Mouse (Mus musculus): ENCODE data around the gene Dot1l. TPM values are rescaled to one million over a fixed set of nuclear protein-coding genes. Genes with fewer than 3 reads are reported as not detected.

Gene Dot1l
- polyA plus RNA-seq, 1 experiment, result 20.6 TPM

DNA sequence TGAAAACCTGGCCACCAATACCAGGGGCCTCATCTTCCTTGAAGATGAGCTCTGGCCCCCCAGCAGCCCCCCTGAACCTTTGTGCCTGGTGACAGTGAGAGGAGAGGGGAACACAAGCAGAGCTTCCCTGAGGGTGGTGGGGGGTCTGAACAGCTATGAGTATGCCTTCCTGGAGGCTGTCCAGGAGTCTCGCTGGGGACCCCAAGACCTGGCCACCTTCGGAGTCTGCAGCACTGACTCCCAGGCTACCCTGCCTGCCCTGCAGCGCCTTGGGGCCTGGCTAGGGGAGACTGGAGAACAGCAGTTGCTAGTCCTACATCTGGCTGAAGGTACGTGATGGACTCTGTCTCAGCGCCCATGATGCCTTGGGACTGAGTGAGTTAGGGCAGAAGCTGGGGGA is 50.3 kb downstream of the Dot1l start:
- H3K79me2 ChIP-seq (ENCODE audit: control insufficient read depth, insufficient read depth), result peaks cover 15% of the 10 kb centered on the region
- no peaks in the 10 kb centered on the region for H3K27me3 ChIP-seq (ENCODE audit: control insufficient read depth, insufficient read depth, insufficient read length)
- TF ChIP-seq POLR2AphosphoS2 (IDR thresholded peaks at IDR 0.05; ENCODE audit: insufficient read length, low read depth) (no peak), TCF3 (IDR thresholded peaks at IDR 0.05; ENCODE audit: insufficient read length, low read depth) (no peak), E2F4 (IDR thresholded peaks at IDR 0.05; ENCODE audit: insufficient read depth) (no peak), MYOD1 (IDR thresholded peaks at IDR 0.05; ENCODE audit: control insufficient read depth in 1 of 3, insufficient read length in 2 of 3, low read depth in 2 of 3) (no peak), POLR2A (IDR thresholded peaks at IDR 0.05; ENCODE audit: insufficient read length, low read depth) (no peak), CEBPB (IDR thresholded peaks at IDR 0.05; ENCODE audit: insufficient read depth, poor library complexity, severe bottlenecking) (no peak), MAX (IDR thresholded peaks at IDR 0.05; ENCODE audit: low read depth) (no peak), USF1 (IDR thresholded peaks at IDR 0.05; ENCODE audit: low read depth) (no peak), TCF12 (IDR thresholded peaks at IDR 0.05; ENCODE audit: insufficient read depth, poor library complexity, severe bottlenecking) (no peak)
- H3ac ChIP-seq (ENCODE audit: control insufficient read depth, insufficient read length), result no peak overlapping the region
- H3K36me3 ChIP-seq (ENCODE audit: control insufficient read depth, insufficient read depth), result peaks cover 17% of the 10 kb centered on the region
- no peak overlapping the region for H3K4me2 ChIP-seq (ENCODE audit: low read depth)
- H3K4me3 ChIP-seq, result no peak overlapping the region

DNA sequence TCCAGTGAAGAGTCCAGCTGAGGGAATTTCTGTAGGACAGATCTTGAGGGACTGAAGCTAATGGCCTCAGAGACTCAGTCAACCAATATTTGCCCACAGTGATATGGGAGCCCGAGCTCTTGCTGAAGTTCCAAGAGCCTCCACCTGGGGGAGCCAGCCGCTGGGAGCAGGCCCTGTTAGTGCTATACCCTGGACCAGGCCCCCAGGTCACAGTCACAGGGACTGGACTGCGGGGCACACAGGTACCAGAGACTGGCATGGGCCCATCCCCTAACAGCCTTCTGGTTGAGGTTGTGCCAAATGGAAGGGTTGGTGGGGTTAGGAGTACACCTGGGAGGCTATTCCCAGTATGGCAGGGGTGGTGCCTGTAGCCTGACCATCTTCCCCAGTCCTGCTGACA is 50.9 kb downstream of the Dot1l start:
- H3K4me2 ChIP-seq (ENCODE audit: low read depth), result no peak overlapping the region

DNA sequence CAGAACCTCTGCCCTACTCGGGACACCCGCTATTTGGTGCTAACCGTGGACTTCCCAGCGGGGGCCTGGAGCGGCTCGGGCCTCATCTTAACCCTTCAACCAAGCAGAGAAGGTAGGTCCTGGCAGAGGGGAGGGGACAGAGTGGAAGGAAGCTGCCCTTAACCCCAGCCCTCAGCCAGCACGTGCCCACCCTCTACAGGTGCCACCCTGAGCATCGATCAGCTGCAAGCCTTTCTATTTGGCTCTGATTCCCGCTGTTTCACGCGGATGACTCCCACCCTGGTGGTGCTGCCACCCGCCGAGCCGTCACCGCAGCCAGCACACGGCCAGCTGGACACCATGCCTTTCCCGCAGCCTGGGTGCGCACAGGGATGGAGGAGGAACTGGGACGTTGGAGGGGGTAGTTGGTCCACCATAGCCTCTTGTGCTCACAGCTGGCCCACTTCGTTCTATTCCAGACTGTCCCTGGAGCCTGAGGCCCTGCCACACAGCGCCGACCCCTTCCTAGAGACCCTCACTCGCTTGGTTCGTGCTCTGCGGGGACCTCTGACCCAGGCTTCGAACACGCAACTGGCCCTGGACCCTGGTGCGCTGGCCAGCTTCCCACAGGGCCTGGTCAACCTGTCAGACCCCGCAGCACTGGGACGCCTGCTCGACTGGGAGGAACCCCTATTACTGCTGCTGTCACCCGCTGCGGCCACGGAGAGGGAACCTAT is 51.5 kb downstream of the Dot1l start:
- Histone ChIP-seq H3K4me3 (no peak overlapping the region), H3K79me2 (ENCODE audit: control insufficient read depth, insufficient read depth) (peaks cover 3% of the 10 kb centered on the region), H3K27me3 (ENCODE audit: control insufficient read depth, insufficient read depth, insufficient read length) (no peaks in the 10 kb centered on the region), H3ac (ENCODE audit: control insufficient read depth, insufficient read length) (no peak overlapping the region), H3K36me3 (ENCODE audit: control insufficient read depth, insufficient read depth) (peaks cover 7% of the 10 kb centered on the region), H3K4me2 (ENCODE audit: low read depth) (no peak overlapping the region)
- TF ChIP-seq TCF12 (IDR thresholded peaks at IDR 0.05; ENCODE audit: insufficient read depth, poor library complexity, severe bottlenecking), result no peak
- peak; percentile 38 for TF ChIP-seq POLR2AphosphoS2 (IDR thresholded peaks at IDR 0.05; ENCODE audit: insufficient read length, low read depth)
- TF ChIP-seq USF1 (IDR thresholded peaks at IDR 0.05; ENCODE audit: low read depth), result no peak
- TF ChIP-seq MYOG (IDR thresholded peaks at IDR 0.05; ENCODE audit: control insufficient read depth in 1 of 3, insufficient read depth in 1 of 3, insufficient read length in 2 of 3, low read depth in 2 of 3), result no peak
- no peak for TF ChIP-seq E2F4 (IDR thresholded peaks at IDR 0.05; ENCODE audit: insufficient read depth)
- no peak for TF ChIP-seq TCF3 (IDR thresholded peaks at IDR 0.05; ENCODE audit: insufficient read length, low read depth)

More for the DNA sequence above, 50.9 kb downstream of the Dot1l start:
- Histone ChIP-seq H3K79me2 (ENCODE audit: control insufficient read depth, insufficient read depth) (peaks cover 9% of the 10 kb centered on the region), H3K4me3 (no peak overlapping the region), H3K36me3 (ENCODE audit: control insufficient read depth, insufficient read depth) (peaks cover 12% of the 10 kb centered on the region), H3K27me3 (ENCODE audit: control insufficient read depth, insufficient read depth, insufficient read length) (no peaks in the 10 kb centered on the region), H3ac (ENCODE audit: control insufficient read depth, insufficient read length) (no peak overlapping the region)
- peak; percentile 27 for TF ChIP-seq POLR2AphosphoS2 (IDR thresholded peaks at IDR 0.05; ENCODE audit: insufficient read length, low read depth)
- no peak for TF ChIP-seq USF1 (IDR thresholded peaks at IDR 0.05; ENCODE audit: low read depth)
- no peak for TF ChIP-seq SRF (IDR thresholded peaks at IDR 0.05; ENCODE audit: control insufficient read depth, insufficient read length, low read depth)

DNA sequence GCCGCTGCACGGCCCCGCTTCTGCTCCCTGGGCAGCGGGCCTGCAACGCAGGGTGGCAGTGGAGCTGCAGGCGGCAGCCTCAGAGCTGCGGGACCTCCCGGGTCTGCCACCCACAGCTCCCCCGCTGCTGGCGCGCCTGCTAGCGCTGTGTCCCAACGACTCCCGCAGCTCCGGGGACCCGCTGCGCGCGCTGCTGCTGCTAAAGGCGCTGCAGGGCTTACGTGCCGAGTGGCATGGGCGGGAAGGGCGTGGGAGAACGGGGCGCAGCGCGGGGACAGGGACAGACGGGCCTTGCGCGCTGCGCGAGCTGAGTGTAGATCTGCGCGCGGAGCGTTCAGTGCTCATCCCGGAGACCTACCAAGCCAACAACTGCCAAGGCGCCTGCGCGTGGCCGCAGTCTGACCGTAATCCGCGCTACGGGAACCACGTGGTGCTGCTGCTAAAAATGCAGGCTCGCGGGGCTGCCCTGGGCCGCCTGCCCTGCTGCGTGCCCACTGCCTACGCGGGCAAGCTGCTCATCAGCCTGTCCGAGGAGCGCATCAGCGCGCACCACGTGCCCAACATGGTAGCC is 52.1 kb downstream of the Dot1l start:
- no peak for TF ChIP-seq MYOG (IDR thresholded peaks at IDR 0.05; ENCODE audit: control insufficient read depth in 1 of 3, insufficient read depth in 1 of 3, insufficient read length in 2 of 3, low read depth in 2 of 3)
- no peak for TF ChIP-seq TCF12 (IDR thresholded peaks at IDR 0.05; ENCODE audit: insufficient read depth, poor library complexity, severe bottlenecking)
- no peak for TF ChIP-seq REST (IDR thresholded peaks at IDR 0.05; ENCODE audit: insufficient read depth, insufficient read length)
- TF ChIP-seq POLR2AphosphoS2 (IDR thresholded peaks at IDR 0.05; ENCODE audit: insufficient read length, low read depth), result peak; percentile 88
- TF ChIP-seq CEBPB (IDR thresholded peaks at IDR 0.05; ENCODE audit: insufficient read depth, poor library complexity, severe bottlenecking), result no peak
- no peak for TF ChIP-seq TCF3 (IDR thresholded peaks at IDR 0.05; ENCODE audit: insufficient read length, low read depth)
- TF ChIP-seq MYOD1 (IDR thresholded peaks at IDR 0.05; ENCODE audit: control insufficient read depth in 1 of 3, insufficient read length in 2 of 3, low read depth in 2 of 3), result no peak
- peak; percentile 45 for TF ChIP-seq POLR2A (IDR thresholded peaks at IDR 0.05; ENCODE audit: insufficient read length, low read depth)
- Histone ChIP-seq H3K4me3 (no peak overlapping the region), H3K4me2 (ENCODE audit: low read depth) (no peak overlapping the region), H3ac (ENCODE audit: control insufficient read depth, insufficient read length) (no peak overlapping the region), H3K27me3 (ENCODE audit: control insufficient read depth, insufficient read depth, insufficient read length) (no peaks in the 10 kb centered on the region), H3K79me2 (ENCODE audit: control insufficient read depth, insufficient read depth) (no peaks in the 10 kb centered on the region), H3K36me3 (ENCODE audit: control insufficient read depth, insufficient read depth) (peaks cover 3% of the 10 kb centered on the region)

DNA sequence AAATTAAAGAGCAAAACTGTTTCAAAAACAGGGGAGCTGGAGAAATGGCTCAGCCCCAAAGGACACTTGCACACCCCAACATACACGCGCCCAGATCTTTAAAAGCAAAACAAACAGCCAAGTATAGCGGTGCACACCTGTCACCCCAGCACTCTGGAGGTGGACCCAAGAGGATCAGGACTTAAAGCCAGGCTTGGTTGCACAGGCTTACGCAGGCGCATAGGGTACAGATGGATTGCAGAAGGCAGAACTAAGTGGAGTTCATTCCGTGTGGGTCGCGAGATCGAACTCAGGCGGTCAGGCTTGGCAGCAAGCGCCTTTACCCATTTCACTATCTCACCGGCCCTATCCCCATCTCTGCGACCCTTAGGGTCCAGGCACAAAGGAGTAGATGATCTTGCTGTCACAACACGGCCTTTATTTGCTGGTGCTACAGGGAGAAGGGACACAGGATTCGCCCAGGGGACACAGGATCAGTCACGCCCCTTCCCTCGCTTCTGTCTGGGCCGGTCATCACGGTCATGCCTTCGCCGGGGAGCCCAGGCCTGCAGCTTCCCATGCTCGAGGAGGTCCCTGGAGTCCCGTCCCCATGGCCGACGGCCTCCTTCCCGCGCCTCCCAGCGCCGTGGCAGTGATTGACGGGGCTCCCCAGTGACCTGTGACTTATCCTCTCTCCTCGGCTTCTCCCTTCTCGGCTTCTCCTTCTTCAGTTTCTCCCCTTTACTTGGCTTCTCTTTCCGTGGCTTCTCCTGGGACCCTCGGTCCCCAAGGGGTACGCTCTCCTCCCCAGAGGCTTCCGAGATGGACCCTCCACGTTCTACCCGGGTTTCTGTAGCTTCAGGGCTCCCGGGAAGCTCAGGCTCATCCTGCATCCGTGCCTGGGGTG is 53.3 kb downstream of the Dot1l start:
- Histone ChIP-seq H3K4me3 (no peak overlapping the region), H3K36me3 (ENCODE audit: control insufficient read depth, insufficient read depth) (no peaks in the 10 kb centered on the region), H3K79me2 (ENCODE audit: control insufficient read depth, insufficient read depth) (no peaks in the 10 kb centered on the region), H3K4me2 (ENCODE audit: low read depth) (no peak overlapping the region), H3K27me3 (ENCODE audit: control insufficient read depth, insufficient read depth, insufficient read length) (no peaks in the 10 kb centered on the region), H3ac (ENCODE audit: control insufficient read depth, insufficient read length) (no peak overlapping the region)
- no peak for TF ChIP-seq REST (IDR thresholded peaks at IDR 0.05; ENCODE audit: insufficient read depth, insufficient read length)
- TF ChIP-seq POLR2AphosphoS2 (IDR thresholded peaks at IDR 0.05; ENCODE audit: insufficient read length, low read depth), result peak; percentile 77
- TF ChIP-seq MYOD1 (IDR thresholded peaks at IDR 0.05; ENCODE audit: control insufficient read depth in 1 of 3, insufficient read length in 2 of 3, low read depth in 2 of 3), result peak in 1 of 3 experiments; percentile 28
